Mouse (Mus musculus) liver, embryonic 12.5 days (tissue): ENCODE measurements around the gene Zbtb32. TPM values are rescaled to one million over a fixed set of nuclear protein-coding genes. Genes with fewer than 3 reads are reported as not detected.

Source experiments
- ATAC-seq: fragments of 200-750 bp; cut with Nextera tagmentation; 2 replicates; pipeline ENCODE4 v1.8.0; 2017; ENCODE audit warnings: moderate number of reproducible peaks, mild to moderate bottlenecking, moderate library complexity
- H3K27ac ChIP-seq: fragments of 300-500 bp; sonication (generic); 2 replicates; pipeline ENCODE4 v1.5.1; 2016; ENCODE audit warnings: mild to moderate bottlenecking
- H3K27me3 ChIP-seq: fragments of 300-500 bp; sonication (generic); replicated peaks from 2 replicates; pipeline ENCODE4 v1.6.1; 2016; ENCODE audit warnings: mild to moderate bottlenecking, moderate library complexity
- H3K36me3 ChIP-seq: fragments of 300-500 bp; sonication (generic); 2 replicates; pipeline ENCODE4 v1.6.1; 2016; ENCODE audit warnings: mild to moderate bottlenecking, moderate library complexity
- H3K4me1 ChIP-seq: fragments of 300-500 bp; sonication (generic); 2 replicates; pipeline ENCODE4 v1.6.1; 2016
- H3K4me2 ChIP-seq: fragments of 300-500 bp; sonication (generic); 2 replicates; pipeline ENCODE4 v1.6.1; 2016; ENCODE audit warnings: mild to moderate bottlenecking, moderate library complexity
- H3K4me3 ChIP-seq: fragments of 300-500 bp; sonication (generic); 2 replicates; pipeline ENCODE4 v1.5.1; 2016; ENCODE audit warnings: mild to moderate bottlenecking, moderate library complexity
- H3K9ac ChIP-seq: fragments of 300-500 bp; sonication (generic); 2 replicates; pipeline ENCODE4 v1.6.1; 2016; ENCODE audit warnings: mild to moderate bottlenecking, moderate library complexity
- H3K9me3 ChIP-seq: fragments of 300-500 bp; sonication (generic); replicated peaks from 2 replicates; pipeline ENCODE4 v1.6.1; 2016; ENCODE audit warnings: mild to moderate bottlenecking, moderate library complexity
- WGBS: fragments of 180-500 bp; shearing (Covaris S2); methylation state at CpG from one replicate; pipeline ENCODE4 v1.1.7; 2016; ENCODE audit not compliant: insufficient replicate concordance; 5-methylcytosine and 5-hydroxymethylcytosine counted together
- polyA plus RNA-seq: library from polyadenylated mRNA; unstranded; fragments of >200 nt; fragmentation: Nextera tagmentation; extraction: Ambion mirVana; gene quantifications from 2 replicates; pipeline ENCODE4 v1.2.1, GENCODE M21; 2016

Gene Zbtb32
- polyA plus RNA-seq, 1 experiment from 2014 or later = 0.20 TPM

DNA sequence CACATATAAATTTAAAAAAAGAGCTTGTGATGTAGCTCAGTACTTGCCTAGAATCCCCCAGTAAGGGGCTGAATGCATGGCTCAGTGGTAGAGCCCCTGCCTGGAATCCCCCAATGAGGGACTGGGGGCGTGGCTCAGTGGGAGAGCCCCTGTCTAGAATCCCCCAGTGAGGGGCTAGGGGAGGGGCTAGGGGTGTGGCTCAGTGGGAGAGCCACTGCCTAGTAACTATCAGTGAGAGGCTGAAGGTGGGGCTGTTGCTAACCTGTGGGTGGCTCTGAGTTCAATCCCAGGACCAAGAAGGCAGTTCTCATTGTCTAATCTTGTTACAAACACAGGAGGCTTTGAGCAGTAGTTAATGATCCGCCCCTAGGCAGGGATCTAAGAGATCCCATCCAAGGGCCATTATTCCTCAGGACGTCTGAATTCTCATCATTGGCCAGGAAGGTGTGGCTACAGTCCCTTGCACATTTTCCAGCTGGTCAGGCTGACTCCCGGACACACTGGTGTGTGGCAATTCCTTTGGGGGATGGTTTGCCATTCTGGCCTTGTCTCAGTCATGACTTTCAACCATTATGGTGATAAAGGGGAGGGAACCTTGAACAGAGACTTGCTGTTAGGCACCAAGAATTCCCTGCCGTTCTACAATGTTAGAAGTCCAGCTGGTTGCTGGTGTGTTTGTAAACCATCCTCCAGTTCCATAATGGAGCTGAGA lies 16.5 kb upstream of the Zbtb32 start:
- H3K9me3 ChIP-seq = no peaks in the 10 kb centered on the region
- H3K36me3 ChIP-seq = peaks cover 49% of the 10 kb centered on the region
- ATAC-seq = peak; percentile 64; the same call in 1 of the 2 replicates
- H3K4me3 ChIP-seq = no peak overlapping the region
- H3K9ac ChIP-seq = no peak overlapping the region
- H3K27me3 ChIP-seq = no peaks in the 10 kb centered on the region; the same call in 1 of the 2 replicates
- WGBS = 51% methylated on average over 5 of the region's 5 CpGs
- no peak overlapping the region for H3K4me2 ChIP-seq
- no peak overlapping the region for H3K27ac ChIP-seq
- peaks cover 19% of the 10 kb centered on the region for H3K4me1 ChIP-seq

- Histone ChIP-seq H3K36me3 (peaks cover 43% of the 10 kb centered on the region), H3K27me3 (no peaks in the 10 kb centered on the region; the same call in 1 of the 2 replicates), H3K4me2 (no peak overlapping the region), H3K9ac (no peak overlapping the region), H3K27ac (no peak overlapping the region), H3K4me1 (peaks cover 23% of the 10 kb centered on the region), H3K9me3 (no peaks in the 10 kb centered on the region), H3K4me3 (no peak overlapping the region)
- peak; percentile 29; the same call in 1 of the 2 replicates for ATAC-seq
- 51% methylated on average over 2 of the region's 2 CpGs for WGBS
These were observed 15.7 kb upstream of the Zbtb32 start for GRCm38 (mm10) chr7:30614454-30614853.

- H3K27ac ChIP-seq = no peak overlapping the region
- 0 out of 2 replicates have a peak, but pooled peaks have one; percentile 48 for ATAC-seq
- H3K4me3 ChIP-seq = no peak overlapping the region
- H3K36me3 ChIP-seq = peaks cover 35% of the 10 kb centered on the region
- H3K9me3 ChIP-seq = no peaks in the 10 kb centered on the region
- H3K27me3 ChIP-seq = peaks cover 2% of the 10 kb centered on the region; the same call in 1 of the 2 replicates
- H3K4me1 ChIP-seq = peaks cover 23% of the 10 kb centered on the region
- 22% methylated on average over 14 of the region's 14 CpGs for WGBS
- no peak overlapping the region for H3K4me2 ChIP-seq
- no peak overlapping the region for H3K9ac ChIP-seq
These were observed 14.9 kb upstream of the Zbtb32 start for GRCm38 (mm10) chr7:30613529-30614112.

- H3K4me2 ChIP-seq = no peak within 1 kb of the TSS
- H3K36me3 ChIP-seq = peaks cover 27% of the 10 kb centered on the region
- no peaks in the 10 kb centered on the region for H3K9me3 ChIP-seq
- ATAC-seq = no peak
- no peak within 1 kb of the TSS for H3K4me3 ChIP-seq
- peaks cover 10% of the 10 kb centered on the region; the same call in 1 of the 2 replicates for H3K27me3 ChIP-seq
- no peak within 1 kb of the TSS for H3K27ac ChIP-seq
- 74% methylated on average over 8 of the region's 8 CpGs for WGBS
- H3K4me1 ChIP-seq = peaks cover 29% of the 10 kb centered on the region
- no peak within 1 kb of the TSS for H3K9ac ChIP-seq
These were observed 14.1 kb upstream of the Zbtb32 start, which contains the start of gene Upk1a for GRCm38 (mm10) chr7:30612654-30613402. TSS of gene Upk1a (minus strand) at chr7:30612847.

DNA sequence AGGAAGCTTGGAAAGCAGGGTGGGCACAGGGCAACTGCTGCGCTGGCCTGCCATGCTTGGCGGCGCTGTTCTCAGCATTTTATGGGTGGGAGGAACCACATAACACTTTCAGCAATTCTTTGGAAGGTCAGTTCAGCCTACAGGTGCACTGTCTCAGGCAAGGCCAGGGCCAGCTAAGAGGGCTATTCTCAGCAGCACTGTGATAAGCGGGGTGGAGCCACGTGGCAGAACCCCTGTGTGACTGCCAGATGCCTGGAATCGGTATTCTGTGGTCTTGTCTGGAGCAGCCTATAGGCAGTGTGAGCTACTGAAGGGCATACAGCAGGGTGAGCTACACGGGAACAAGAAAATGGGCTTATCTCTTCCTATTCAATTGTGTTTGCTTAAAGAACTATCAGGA lies 11.3 kb upstream of the Zbtb32 start:
- H3K4me2 ChIP-seq = no peak overlapping the region
- no peak overlapping the region for H3K9ac ChIP-seq
- no peak overlapping the region for H3K27ac ChIP-seq
- no peaks in the 10 kb centered on the region for H3K9me3 ChIP-seq
- 44% methylated on average over 7 of the region's 7 CpGs for WGBS
- no peak overlapping the region for H3K4me3 ChIP-seq
- H3K36me3 ChIP-seq = no peaks in the 10 kb centered on the region
- no peak for ATAC-seq
- H3K27me3 ChIP-seq = peaks cover 11% of the 10 kb centered on the region; the same call in 1 of the 2 replicates
- H3K4me1 ChIP-seq = peaks cover 18% of the 10 kb centered on the region

DNA sequence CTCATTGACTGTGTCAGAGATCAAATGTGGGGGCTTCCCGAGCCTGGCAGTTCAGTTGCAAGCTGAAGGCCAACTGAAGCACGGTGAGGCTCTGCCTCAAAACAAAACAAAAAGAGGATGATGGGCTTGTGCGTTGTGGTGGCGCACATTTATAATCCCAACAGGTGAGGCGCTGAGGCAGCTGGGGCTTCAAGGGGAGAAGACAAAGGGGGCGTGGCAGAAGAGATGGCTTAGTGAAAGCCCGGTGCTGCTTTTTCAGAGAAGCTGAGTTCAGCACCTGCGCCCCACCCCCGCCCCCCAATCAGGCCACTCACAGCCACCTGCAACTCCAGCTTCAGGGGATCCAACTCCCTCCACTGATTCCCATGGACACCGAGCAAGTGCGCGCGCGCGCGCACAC lies 9.8 kb upstream of the Zbtb32 start:
- Histone ChIP-seq H3K9me3 (no peaks in the 10 kb centered on the region), H3K36me3 (no peaks in the 10 kb centered on the region), H3K27ac (no peak overlapping the region), H3K9ac (no peak overlapping the region), H3K27me3 (peaks cover 11% of the 10 kb centered on the region; the same call in 1 of the 2 replicates), H3K4me3 (no peak overlapping the region), H3K4me1 (peaks cover 13% of the 10 kb centered on the region), H3K4me2 (no peak overlapping the region)
- no peak for ATAC-seq
- WGBS = 56% methylated on average over 16 of the region's 16 CpGs

- Histone ChIP-seq H3K27ac (no peak overlapping the region), H3K9me3 (no peaks in the 10 kb centered on the region), H3K27me3 (peaks cover 11% of the 10 kb centered on the region; the same call in 1 of the 2 replicates), H3K4me1 (peaks cover 13% of the 10 kb centered on the region), H3K9ac (no peak overlapping the region), H3K36me3 (no peaks in the 10 kb centered on the region), H3K4me2 (no peak overlapping the region), H3K4me3 (no peak overlapping the region)
- ATAC-seq = no peak
- WGBS = 16% methylated on average over 8 of the region's 8 CpGs
These were observed 9.1 kb upstream of the Zbtb32 start for GRCm38 (mm10) chr7:30607706-30608309.

GRCm38 (mm10) chr7:30604944-30605343 lies 6.2 kb upstream of the Zbtb32 start:
- Histone ChIP-seq H3K36me3 (no peaks in the 10 kb centered on the region), H3K9me3 (no peaks in the 10 kb centered on the region), H3K4me2 (no peak overlapping the region), H3K9ac (no peak overlapping the region), H3K27ac (no peak overlapping the region), H3K4me3 (no peak overlapping the region), H3K4me1 (peaks cover 19% of the 10 kb centered on the region), H3K27me3 (peaks cover 11% of the 10 kb centered on the region; the same call in 1 of the 2 replicates)
- ATAC-seq = no peak
- whole genome bisulfite sequencing = 77% methylated on average over 8 of the region's 8 CpGs

GRCm38 (mm10) chr7:30604424-30604823 lies 5.7 kb upstream of the Zbtb32 start:
- Histone ChIP-seq H3K4me2 (no peak overlapping the region), H3K4me1 (peaks cover 23% of the 10 kb centered on the region), H3K27me3 (peaks cover 11% of the 10 kb centered on the region; the same call in 1 of the 2 replicates), H3K36me3 (no peaks in the 10 kb centered on the region), H3K27ac (no peak overlapping the region), H3K4me3 (no peak overlapping the region), H3K9me3 (no peaks in the 10 kb centered on the region), H3K9ac (no peak overlapping the region)
- WGBS = 48% methylated on average over 8 of the region's 8 CpGs
- ATAC-seq = no peak

DNA sequence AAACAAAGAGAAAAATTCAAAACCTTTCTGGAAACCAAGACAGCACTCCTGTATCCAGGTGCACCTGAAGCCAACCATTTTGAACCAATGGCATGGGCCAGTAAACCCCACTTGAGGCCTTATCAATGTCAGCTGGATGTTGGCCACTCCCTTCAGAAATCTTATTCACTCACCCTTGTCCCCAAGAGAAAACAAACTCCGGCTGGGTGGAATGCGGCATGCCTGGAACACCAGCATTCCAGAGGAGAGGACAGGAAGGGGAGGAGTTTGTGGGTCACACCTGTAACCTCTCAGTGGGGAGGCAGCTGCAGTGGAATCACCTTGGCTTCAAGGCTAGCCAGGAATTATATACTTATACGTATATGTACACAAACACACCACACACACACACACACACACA lies 3.9 kb upstream of the Zbtb32 start:
- Histone ChIP-seq H3K27ac (no peak overlapping the region), H3K27me3 (0 out of 2 replicates have a peak, but pooled peaks cover 2% of the 10 kb centered on the region), H3K9ac (no peak overlapping the region), H3K4me1 (peaks cover 18% of the 10 kb centered on the region), H3K9me3 (no peaks in the 10 kb centered on the region), H3K4me2 (no peak overlapping the region), H3K4me3 (no peak overlapping the region), H3K36me3 (no peaks in the 10 kb centered on the region)
- 54% methylated on average over 3 of the region's 3 CpGs for whole genome bisulfite sequencing
- ATAC-seq = no peak

GRCm38 (mm10) chr7:30600651-30601050 lies 1.9 kb upstream of the Zbtb32 start:
- WGBS = 69% methylated on average over 7 of the region's 7 CpGs
- Histone ChIP-seq H3K9ac (peak overlapping the region; percentile 40; the same call in 1 of the 2 replicates), H3K27ac (no peak overlapping the region), H3K36me3 (no peaks in the 10 kb centered on the region), H3K4me3 (no peak overlapping the region), H3K4me1 (peaks cover 18% of the 10 kb centered on the region), H3K9me3 (no peaks in the 10 kb centered on the region), H3K27me3 (0 out of 2 replicates have a peak, but pooled peaks cover 8% of the 10 kb centered on the region), H3K4me2 (peak overlapping the region; percentile 55)
- ATAC-seq = no peak
